Mouse (Mus musculus): Measurements from ENCODE around the gene Prkcb.

DNA sequence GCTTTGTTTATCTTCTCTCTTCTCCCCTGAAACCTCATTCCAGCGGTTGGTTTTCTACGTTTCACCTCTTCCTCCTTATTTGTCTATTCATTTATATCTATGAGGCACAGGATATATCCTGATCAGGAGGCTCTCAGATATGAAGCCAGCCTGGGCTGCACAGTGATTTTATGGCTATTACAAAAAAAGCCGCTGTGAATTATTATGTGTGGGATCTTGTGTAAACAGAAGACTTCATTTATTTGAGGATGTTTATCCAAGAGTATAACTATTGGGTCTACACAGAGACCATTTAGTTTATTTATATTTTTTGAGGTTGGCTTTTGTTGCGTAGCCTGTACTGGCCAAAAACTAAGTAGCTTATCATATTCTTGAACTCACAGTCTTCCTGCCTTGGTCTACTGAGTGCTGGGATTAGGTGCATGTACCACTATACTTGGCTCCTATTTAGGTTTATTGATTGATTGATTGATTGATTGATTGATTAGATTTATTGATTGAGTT, 19.5 kb upstream of the Prkcb start:
- TF ChIP-seq CTCF (conservative IDR thresholded peaks at IDR 0.05; ENCODE audit: insufficient read depth, insufficient read length, low read depth, low read length) (no peak), POLR2A (IDR thresholded peaks at IDR 0.05; ENCODE audit: low read depth, low read length) (no peak)
